Mouse (Mus musculus) MEL (cell line): ENCODE measurements at regions not wholly inside any gene's neighbourhood (a gene's known extent, or its start where the extent isn't known, plus 50 kb on each side); places are given as distances from the start of the nearest gene placed in this dataset.

ENCODE experiments used
- DNase-seq: peaks from one replicate; pipeline ENCODE4 v3.0.0; 2011; ENCODE audit warnings: low read depth, low spot score
- H3K27ac ChIP-seq: 2 replicates; pipeline ENCODE4 v1.5.1; 2012; ENCODE audit warnings: low read depth, mild to moderate bottlenecking, control low read depth, low read length, moderate library complexity; ENCODE audit not compliant: control insufficient read depth
- H3K27me3 ChIP-seq, 2 experiments: fragments of 150-350 bp in 1 of 2; sonication (generic) in 1 of 2; 2 replicates each; pipeline ENCODE4 v1.6.1; 2012; ENCODE audit warnings: low read length in 2 of 2, mild to moderate bottlenecking in 2 of 2, improper control_type of control experiment in 1 of 2, moderate library complexity in 1 of 2; ENCODE audit not compliant: insufficient read depth in 2 of 2, control insufficient read depth in 1 of 2
- H3K36me3 ChIP-seq, 2 experiments: 2 replicates each; pipeline ENCODE4 v1.6.1; 2012 to 2014; ENCODE audit warnings: low read length in 2 of 2, improper control_type of control experiment in 1 of 2, inconsistent platforms in 1 of 2, mild to moderate bottlenecking in 1 of 2; ENCODE audit not compliant: insufficient read depth in 2 of 2, control insufficient read depth in 1 of 2
- H3K4me1 ChIP-seq, 2 experiments: fragments of 150-350 bp in 1 of 2; sonication (generic) in 1 of 2; 2 replicates each; pipeline ENCODE4 v1.6.1; 2012; ENCODE audit warnings: low read length in 2 of 2, improper control_type of control experiment in 1 of 2, mild to moderate bottlenecking in 1 of 2; ENCODE audit not compliant: insufficient read depth in 2 of 2, control insufficient read depth in 1 of 2
- H3K4me3 ChIP-seq, 2 experiments: fragments of 150-350 bp in 1 of 2; sonication (generic) in 1 of 2; 2 replicates each; pipeline ENCODE4 v1.5.1; 2012; ENCODE audit warnings: low read depth in 2 of 2, low read length in 2 of 2, mild to moderate bottlenecking in 2 of 2, moderate library complexity in 2 of 2, control low read depth in 1 of 2, improper control_type of control experiment in 1 of 2; ENCODE audit not compliant: control insufficient read depth in 1 of 2, insufficient read depth in 1 of 2
- H3K79me2 ChIP-seq: 2 replicates; pipeline ENCODE4 v1.6.1; 2012; ENCODE audit warnings: mild to moderate bottlenecking, low read length, moderate library complexity; ENCODE audit not compliant: control insufficient read depth, poor library complexity, insufficient read depth
- H3K9ac ChIP-seq: 2 replicates; pipeline ENCODE4 v1.6.1; 2012; ENCODE audit warnings: low read depth, mild to moderate bottlenecking, control low read depth, low read length, moderate library complexity; ENCODE audit not compliant: control insufficient read depth, poor library complexity, severe bottlenecking
- H3K9me3 ChIP-seq: fragments of 150-350 bp; sonication (generic); replicated peaks from 2 replicates; pipeline ENCODE4 v1.6.1; 2012; ENCODE audit warnings: mild to moderate bottlenecking, low read length, improper control_type of control experiment, moderate library complexity; ENCODE audit not compliant: insufficient read depth
- BHLHE40 ChIP-seq: IDR thresholded peaks from 2 replicates; pipeline ENCODE4 v1.6.1; 2012; ENCODE audit warnings: low read depth, mild to moderate bottlenecking, inconsistent platforms, low read length, improper control_type of control experiment, borderline replicate concordance
- CHD1 ChIP-seq: IDR thresholded peaks from 2 replicates; pipeline ENCODE4 v1.6.1; 2012; ENCODE audit warnings: low read depth, mild to moderate bottlenecking, inconsistent platforms, low read length, improper control_type of control experiment
- CHD2 ChIP-seq: IDR thresholded peaks from 2 replicates; pipeline ENCODE4 v1.6.1; 2011; ENCODE audit warnings: low read length, improper control_type of control experiment
- E2F4 ChIP-seq: IDR thresholded peaks from 2 replicates; pipeline ENCODE4 v1.6.1; 2011; ENCODE audit warnings: low read depth, low read length, improper control_type of control experiment, borderline replicate concordance
- EP300 ChIP-seq, 2 experiments: IDR thresholded peaks; 2 replicates each; pipeline ENCODE4 v1.6.1; 2011; ENCODE audit warnings: improper control_type of control experiment in 2 of 2, low read length in 2 of 2, low read depth in 1 of 2, mild to moderate bottlenecking in 1 of 2
- ETS1 ChIP-seq: IDR thresholded peaks from 2 replicates; pipeline ENCODE4 v1.6.1; 2012; ENCODE audit warnings: low read depth, mild to moderate bottlenecking, inconsistent platforms, low read length, improper control_type of control experiment, moderate library complexity
- GABPA ChIP-seq: IDR thresholded peaks from 2 replicates; pipeline ENCODE4 v1.6.1; 2012; ENCODE audit warnings: low read depth, mild to moderate bottlenecking, inconsistent platforms, low read length, improper control_type of control experiment, moderate library complexity
- GATA1 ChIP-seq: IDR thresholded peaks from 2 replicates; pipeline ENCODE4 v1.6.1; 2011; ENCODE audit warnings: low read depth, low read length, improper control_type of control experiment
- HCFC1 ChIP-seq: IDR thresholded peaks from 2 replicates; pipeline ENCODE4 v1.6.1; 2012; ENCODE audit warnings: low read depth, mild to moderate bottlenecking, inconsistent platforms, low read length, improper control_type of control experiment, moderate library complexity
- KAT2A ChIP-seq: conservative IDR thresholded peaks from 2 replicates; pipeline ENCODE4 v1.6.1; 2012; ENCODE audit warnings: low read depth, low read length, improper control_type of control experiment, inconsistent platforms
- MAX ChIP-seq: IDR thresholded peaks from 2 replicates; pipeline ENCODE4 v1.6.1; 2011; ENCODE audit warnings: low read length, improper control_type of control experiment
- MAZ ChIP-seq: IDR thresholded peaks from 2 replicates; pipeline ENCODE4 v1.6.1; 2012; ENCODE audit warnings: low read depth, mild to moderate bottlenecking, inconsistent platforms, low read length, improper control_type of control experiment
- MXI1 ChIP-seq: IDR thresholded peaks from 2 replicates; pipeline ENCODE4 v1.6.1; 2011; ENCODE audit warnings: mild to moderate bottlenecking, low read depth, low read length, improper control_type of control experiment
- NELFE ChIP-seq: IDR thresholded peaks from 2 replicates; pipeline ENCODE4 v1.6.1; 2011; ENCODE audit warnings: low read depth, low read length, improper control_type of control experiment
- NRF1 ChIP-seq: IDR thresholded peaks from 2 replicates; pipeline ENCODE4 v1.6.1; 2014; ENCODE audit warnings: low read depth, mild to moderate bottlenecking, inconsistent platforms, low read length, improper control_type of control experiment, moderate library complexity; ENCODE audit not compliant: poor library complexity, insufficient read depth, severe bottlenecking
- POLR2A ChIP-seq, 2 experiments: IDR thresholded peaks; 2 replicates each; pipeline ENCODE4 v1.6.1; 2011 to 2012; ENCODE audit warnings: low read length in 2 of 2, mild to moderate bottlenecking in 2 of 2, control low read depth in 1 of 2, improper control_type of control experiment in 1 of 2, low read depth in 1 of 2, moderate library complexity in 1 of 2; ENCODE audit not compliant: control insufficient read depth in 1 of 2, insufficient read depth in 1 of 2, poor library complexity in 1 of 2
- RAD21 ChIP-seq: IDR thresholded peaks from 2 replicates; pipeline ENCODE4 v1.6.1; 2011; ENCODE audit warnings: mild to moderate bottlenecking, low read depth, low read length, improper control_type of control experiment
- RCOR1 ChIP-seq: IDR thresholded peaks from 2 replicates; pipeline ENCODE4 v1.6.1; 2012; ENCODE audit warnings: low read depth, mild to moderate bottlenecking, inconsistent platforms, low read length, improper control_type of control experiment
- SIN3A ChIP-seq: IDR thresholded peaks from 2 replicates; pipeline ENCODE4 v1.6.1; 2012; ENCODE audit warnings: low read length, improper control_type of control experiment, inconsistent platforms
- SMC3 ChIP-seq: IDR thresholded peaks from 2 replicates; pipeline ENCODE4 v1.6.1; 2011; ENCODE audit warnings: low read depth, low read length, improper control_type of control experiment
- TAL1 ChIP-seq: IDR thresholded peaks from 2 replicates; pipeline ENCODE4 v1.6.1; 2012; ENCODE audit warnings: mild to moderate bottlenecking, inconsistent platforms, low read length, moderate library complexity, mixed read lengths
- TBP ChIP-seq: IDR thresholded peaks from 2 replicates; pipeline ENCODE4 v1.8.0; 2011; ENCODE audit warnings: low read depth, low read length, improper control_type of control experiment
- USF1 ChIP-seq: IDR thresholded peaks from 2 replicates; pipeline ENCODE4 v1.6.1; 2014; ENCODE audit warnings: low read depth, mild to moderate bottlenecking, inconsistent platforms, low read length, improper control_type of control experiment, moderate library complexity
- USF2 ChIP-seq, 2 experiments: IDR thresholded peaks; 2 replicates each; pipeline ENCODE4 v1.6.1; 2011 to 2012; ENCODE audit warnings: improper control_type of control experiment in 2 of 2, low read length in 2 of 2, borderline replicate concordance in 1 of 2, inconsistent platforms in 1 of 2, low read depth in 1 of 2, mild to moderate bottlenecking in 1 of 2; ENCODE audit not compliant: insufficient read depth in 1 of 2
- ZC3H11A ChIP-seq: IDR thresholded peaks from 2 replicates; pipeline ENCODE4 v1.6.1; 2012; ENCODE audit warnings: low read depth, mild to moderate bottlenecking, inconsistent platforms, low read length, improper control_type of control experiment
- ZMIZ1 ChIP-seq: IDR thresholded peaks from 2 replicates; pipeline ENCODE4 v1.6.1; 2012; ENCODE audit warnings: low read depth, mild to moderate bottlenecking, inconsistent platforms, low read length, improper control_type of control experiment, moderate library complexity
- ZNF384 ChIP-seq: IDR thresholded peaks from 2 replicates; pipeline ENCODE4 v1.6.1; 2012; ENCODE audit warnings: low read depth, mild to moderate bottlenecking, inconsistent platforms, low read length, improper control_type of control experiment

DNA sequence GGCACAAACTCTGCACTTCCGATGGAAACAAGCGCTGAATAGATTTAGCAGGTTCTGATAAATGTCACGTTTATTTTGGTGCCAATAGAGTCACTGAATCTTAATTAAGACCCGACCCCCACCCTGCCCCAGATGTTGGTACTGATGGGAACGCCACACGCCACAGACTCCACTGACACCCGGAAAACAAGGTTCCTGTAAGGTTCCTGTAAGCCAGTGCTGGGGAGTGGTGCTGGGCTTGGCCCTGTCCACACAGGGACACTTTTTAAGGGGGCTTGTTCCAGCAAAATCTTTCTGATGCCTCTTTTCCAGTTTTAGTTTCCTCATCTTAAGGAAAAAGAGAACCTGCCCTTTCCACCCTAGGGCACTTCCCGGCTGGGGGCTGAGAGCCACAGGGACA is 84.2 kb upstream of the Mafb start:
- Histone ChIP-seq H3K79me2 (no peaks in the 10 kb centered on the region), H3K27me3 (no peaks in the 10 kb centered on the region), H3K36me3 (no peaks in the 10 kb centered on the region), H3K9me3 (no peaks in the 10 kb centered on the region), H3K27ac (no peak overlapping the region), H3K4me1 (no peaks in the 10 kb centered on the region), H3K9ac (no peak overlapping the region), H3K4me3 (no peak overlapping the region)
- DNase-seq, result no peak
- no peak for TF ChIP-seq ZNF384
- no peak for TF ChIP-seq RAD21
- TF ChIP-seq USF2 (IDR thresholded peaks at IDR 0.05; ENCODE audit: borderline replicate concordance in 1 of 2, insufficient read depth in 1 of 2, low read depth in 1 of 2, low read length in 2 of 2), result no peak
- TF ChIP-seq GABPA, result no peak
- no peak for TF ChIP-seq EP300 (IDR thresholded peaks at IDR 0.05; ENCODE audit: low read depth in 1 of 2, low read length in 2 of 2)
- no peak for TF ChIP-seq TAL1
- TF ChIP-seq MAX, result no peak
- TF ChIP-seq ETS1, result no peak
- TF ChIP-seq MXI1, result no peak
- TF ChIP-seq KAT2A, result no peak
- no peak for TF ChIP-seq CHD2
- no peak for TF ChIP-seq ZC3H11A

DNA sequence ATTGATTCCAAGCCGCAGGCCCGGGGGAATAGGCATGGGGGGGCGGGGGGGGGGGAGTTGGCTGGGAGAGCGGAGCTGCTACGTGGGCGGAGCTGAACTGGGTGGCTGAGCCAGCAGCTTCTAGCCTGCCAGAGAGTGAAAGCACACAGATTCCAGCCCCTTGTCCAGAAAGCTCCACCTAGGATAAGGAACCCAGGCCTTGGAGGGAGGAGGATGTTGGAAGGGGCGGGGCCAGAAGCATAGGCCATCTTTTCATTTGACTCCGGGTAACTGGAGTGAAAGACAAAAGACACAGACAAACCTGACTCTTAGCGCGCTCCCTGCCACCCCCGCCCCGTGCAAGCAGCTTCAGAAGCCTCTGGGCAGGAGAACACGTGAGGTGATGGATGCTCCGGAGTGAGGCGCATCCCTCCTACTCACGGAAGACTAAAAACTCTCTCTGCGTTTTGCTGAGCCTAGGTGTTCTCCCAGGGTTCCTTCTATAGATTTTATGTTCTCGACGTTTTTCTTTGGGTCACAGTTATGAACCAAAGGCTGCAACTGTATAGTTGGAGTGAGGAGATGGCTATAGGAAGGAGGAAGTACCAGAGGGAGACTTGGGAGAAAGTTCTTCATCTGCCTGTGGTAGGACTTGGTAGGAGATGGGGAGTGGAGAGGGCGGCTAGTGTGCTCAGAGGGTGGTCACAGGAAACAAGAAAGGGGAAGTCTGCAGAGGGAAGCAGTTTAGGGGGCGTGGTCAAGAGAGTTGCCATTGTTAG is 84.8 kb upstream of the Mafb start:
- no peaks in the 10 kb centered on the region for H3K9me3 ChIP-seq
- no peak overlapping the region for H3K9ac ChIP-seq
- H3K36me3 ChIP-seq, result no peaks in the 10 kb centered on the region
- no peaks in the 10 kb centered on the region for H3K27me3 ChIP-seq
- H3K4me1 ChIP-seq, result no peaks in the 10 kb centered on the region
- no peak overlapping the region for H3K27ac ChIP-seq
- H3K79me2 ChIP-seq, result no peaks in the 10 kb centered on the region
- peak; percentile 12 for DNase-seq
- no peak overlapping the region for H3K4me3 ChIP-seq
- TF ChIP-seq RAD21, result no peak
- no peak for TF ChIP-seq E2F4
- no peak for TF ChIP-seq USF1
- no peak for TF ChIP-seq ZNF384
- no peak for TF ChIP-seq CHD1
- no peak for TF ChIP-seq NRF1
- no peak for TF ChIP-seq GATA1
- no peak for TF ChIP-seq TAL1
- TF ChIP-seq NELFE, result no peak
- TF ChIP-seq SIN3A, result no peak
- no peak for TF ChIP-seq TBP
- TF ChIP-seq MAZ, result no peak
- no peak for TF ChIP-seq ZMIZ1
- no peak for TF ChIP-seq MAX
- no peak for TF ChIP-seq EP300 (IDR thresholded peaks at IDR 0.05; ENCODE audit: low read depth in 1 of 2, low read length in 2 of 2)
- TF ChIP-seq HCFC1, result no peak
- no peak for TF ChIP-seq BHLHE40
- no peak for TF ChIP-seq SMC3
- no peak for TF ChIP-seq RCOR1
- no peak for TF ChIP-seq POLR2A (IDR thresholded peaks at IDR 0.05; ENCODE audit: control insufficient read depth in 1 of 2, insufficient read depth in 1 of 2, low read depth in 1 of 2, low read length in 2 of 2, poor library complexity in 1 of 2)
- TF ChIP-seq, all 39 proteins: peak for 0
